Mouse (Mus musculus) T-helper 2 cell (primary cell): Measurements from ENCODE around the gene Cdca5.

ENCODE experiments used
- in situ Hi-C: fragments of 300-600 bp; cut with MboI, MseI; formaldehyde crosslinking; loops from one replicate; pipeline ENCODE4 v1.15.1; 2025; ENCODE audit warnings: high pct_unique_total_duplicates

Cdca5 gene

GRCm38 (mm10) chr19:6084478-6085248, at the start of gene Cdca5, which contains the start of gene Zfpl1:
Gene Cdca5, plus strand, starts transcription at chr19:6084983.
Gene Zfpl1, minus strand, starts transcription at chr19:6084956.
- in situ Hi-C loops = loop anchor here (10.0 kb wide), 1 partner anchor 1130 kb away; the partner anchor contains the start of gene Cox8a

DNA sequence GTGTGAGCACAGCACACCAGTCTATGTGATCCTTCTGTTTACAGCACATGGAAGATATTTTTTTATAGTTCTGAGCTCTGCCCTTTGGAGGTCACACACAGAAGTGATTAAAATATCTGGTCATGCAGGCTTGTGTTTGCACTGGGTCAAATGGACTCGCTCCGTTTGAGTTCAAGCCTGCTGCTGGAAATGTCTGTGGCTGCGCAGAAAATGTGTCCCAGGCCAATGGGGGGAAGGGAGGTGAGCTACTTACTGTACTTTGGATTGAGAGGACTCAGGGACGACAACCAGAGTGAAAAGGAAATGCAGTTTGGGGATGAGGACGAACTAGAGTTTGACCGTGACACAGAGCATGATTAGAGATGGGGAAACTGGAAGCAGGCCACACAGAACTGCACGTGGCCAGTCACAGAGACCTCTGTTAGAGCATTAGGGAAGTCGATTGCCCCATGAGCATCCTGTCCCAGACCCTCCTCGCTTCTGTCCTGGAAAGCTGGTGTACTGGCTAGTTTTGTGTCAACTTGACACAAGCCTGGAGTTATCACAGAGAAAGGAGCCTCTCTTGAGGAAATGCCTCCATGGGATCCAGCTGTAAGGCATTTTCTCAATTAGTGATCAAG, 48.7 kb upstream of the Cdca5 start:
- in situ Hi-C loops = no loop called here

- in situ Hi-C loops = no loop called here
These were observed 47.1 kb upstream of the Cdca5 start for GRCm38 (mm10) chr19:6037695-6038094.

- in situ Hi-C loops = no loop called here
These were observed 46.5 kb upstream of the Cdca5 start for GRCm38 (mm10) chr19:6038326-6038725.

- in situ Hi-C loops = loop anchor here (10.0 kb wide), 1 partner anchor 945 kb away; the partner anchor contains the start of gene Cnih2
These were observed 44.8 kb upstream of the Cdca5 start for GRCm38 (mm10) chr19:6040002-6040401.

GRCm38 (mm10) chr19:6042293-6042692, 42.5 kb upstream of the Cdca5 start:
- in situ Hi-C loops = loop anchor here (10.0 kb wide), 1 partner anchor 947 kb away; the partner anchor contains the start of gene Cnih2

- in situ Hi-C loops = loop anchor here (10.0 kb wide), 1 partner anchor 949 kb away; the partner anchor contains the start of gene Cnih2
These were observed 40.7 kb upstream of the Cdca5 start for GRCm38 (mm10) chr19:6044102-6044501.

DNA sequence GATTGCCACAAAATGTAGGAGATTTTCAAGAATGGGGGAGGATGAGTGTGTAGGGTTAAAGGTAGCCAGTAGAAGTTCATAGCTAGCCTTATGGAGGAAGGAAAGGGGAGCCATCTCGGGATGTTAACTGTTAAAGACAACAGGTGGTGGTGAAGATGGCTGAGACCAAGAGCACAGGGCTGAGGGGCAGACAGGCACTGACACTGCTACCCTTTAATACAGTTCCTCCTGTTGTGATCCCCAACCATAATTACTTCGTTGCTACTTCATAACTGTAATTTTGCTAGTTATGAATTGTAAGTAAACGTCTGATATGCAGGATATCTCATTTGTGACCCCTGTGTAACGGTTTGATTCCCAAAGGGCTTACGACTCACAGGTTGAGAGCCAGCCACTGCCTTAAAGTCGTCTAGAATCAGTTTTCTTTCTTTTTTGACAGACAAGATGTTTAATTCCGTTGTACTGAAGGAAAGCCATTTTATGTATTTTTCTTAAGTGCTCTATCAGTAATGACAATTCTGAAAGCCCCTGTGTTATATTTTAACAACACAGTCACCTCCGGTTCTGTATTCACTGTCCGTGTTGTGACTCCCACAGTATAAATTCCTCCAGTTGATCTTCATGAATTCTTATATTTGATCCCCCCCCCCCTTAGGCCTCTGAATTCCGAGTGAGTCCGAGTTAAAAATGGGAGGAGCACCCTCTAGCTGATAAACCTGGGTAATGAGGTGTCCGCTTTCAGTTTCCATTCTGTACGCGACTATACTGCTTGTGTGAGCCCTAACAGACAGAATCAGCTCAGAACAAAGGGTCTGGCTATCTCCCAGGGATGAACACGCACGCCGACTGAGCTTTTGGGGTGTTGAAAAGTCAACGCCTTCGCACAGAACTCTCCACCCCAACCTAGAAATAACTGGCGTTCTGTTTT, 39.2 kb upstream of the Cdca5 start:
- in situ Hi-C loops = loop anchor here (10.0 kb wide), 1 partner anchor 951 kb away; the partner anchor contains the start of gene Cnih2

- in situ Hi-C loops = loop anchor here (10.0 kb wide), 1 partner anchor 952 kb away; the partner anchor contains the start of gene Cnih2
These were observed 38.3 kb upstream of the Cdca5 start, which contains the start of gene Syvn1 for GRCm38 (mm10) chr19:6046294-6047153. Gene Syvn1, plus strand, starts transcription at chr19:6046576.

GRCm38 (mm10) chr19:6047154-6047898, 37.5 kb upstream of the Cdca5 start:
- in situ Hi-C loops = loop anchor here (10.0 kb wide), 1 partner anchor 953 kb away; the partner anchor contains the start of gene Cnih2

DNA sequence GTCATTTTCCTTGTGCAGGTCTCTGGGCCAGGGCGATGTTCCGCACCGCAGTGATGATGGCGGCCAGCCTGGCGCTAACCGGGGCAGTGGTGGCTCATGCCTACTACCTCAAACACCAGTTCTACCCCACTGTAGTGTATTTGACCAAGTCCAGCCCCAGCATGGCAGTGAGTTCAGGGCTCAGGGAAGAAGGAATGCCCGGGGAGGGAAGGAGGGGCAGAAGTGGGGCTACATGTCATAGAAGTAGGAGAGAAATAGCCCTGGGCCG, 37.0 kb upstream of the Cdca5 start:
- in situ Hi-C loops = loop anchor here (10.0 kb wide), 1 partner anchor 953 kb away; the partner anchor contains the start of gene Cnih2

DNA sequence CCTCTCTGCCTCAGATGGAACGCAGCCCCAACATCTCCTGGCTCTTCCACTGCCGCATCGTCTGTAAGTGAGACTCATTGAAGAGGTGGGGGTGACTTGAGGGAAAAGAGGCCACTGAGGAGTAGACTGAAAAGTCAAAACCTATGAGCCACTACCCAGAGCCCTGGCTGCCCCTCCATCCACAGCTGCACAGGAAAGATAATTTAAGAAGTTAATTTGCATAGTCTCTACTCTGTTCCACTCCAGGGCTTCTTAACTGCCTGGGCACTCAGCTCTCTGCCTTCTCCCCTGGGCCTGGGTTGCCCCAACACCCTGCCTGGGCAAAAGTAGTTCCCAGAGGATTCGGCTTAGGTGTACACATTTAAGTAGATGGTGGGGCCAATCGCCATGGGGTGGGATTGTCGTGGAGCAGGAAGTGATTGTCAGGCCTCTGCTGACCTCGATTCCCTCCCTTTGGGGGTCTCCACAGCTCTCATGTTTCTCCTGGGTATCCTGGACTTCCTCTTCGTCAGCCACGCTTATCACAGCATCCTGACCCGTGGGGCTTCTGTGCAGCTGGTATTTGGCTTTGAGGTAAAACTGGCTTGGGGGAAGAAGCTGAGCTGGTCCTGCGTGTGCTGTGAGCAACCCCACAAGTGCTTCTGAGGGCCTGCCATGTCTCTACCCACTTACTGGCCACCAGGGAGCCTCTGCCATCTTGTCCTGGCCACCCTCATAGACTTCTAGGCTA, 35.9 kb upstream of the Cdca5 start:
- in situ Hi-C loops = loop anchor here (10.0 kb wide), 1 partner anchor 954 kb away; the partner anchor contains the start of gene Cnih2

DNA sequence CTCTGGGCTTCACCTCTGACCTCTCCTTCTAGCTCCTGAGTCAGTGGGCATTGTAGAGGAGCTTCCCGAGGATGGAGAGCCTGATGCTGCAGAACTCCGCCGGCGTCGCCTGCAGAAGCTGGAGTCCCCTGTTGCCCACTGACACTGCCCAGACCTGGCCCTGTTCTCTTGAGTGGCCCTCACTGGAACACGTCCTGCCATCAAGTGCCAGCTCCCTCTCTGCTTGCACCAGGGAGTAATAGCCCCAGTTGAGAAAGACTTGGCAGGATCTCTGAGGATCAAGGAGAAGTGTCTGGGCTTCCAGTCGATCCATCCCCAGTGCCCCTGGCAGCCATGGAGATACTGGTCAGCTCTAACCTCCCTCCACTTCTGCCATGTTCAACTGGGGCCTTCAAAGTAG, 32.3 kb upstream of the Cdca5 start:
- in situ Hi-C loops = no loop called here

GRCm38 (mm10) chr19:6054296-6054695, 30.5 kb upstream of the Cdca5 start:
- in situ Hi-C loops = no loop called here

- in situ Hi-C loops = loop anchor here (5.0 kb wide), 1 partner anchor 61 kb away; the partner anchor contains the start of gene Sac3d1
These were observed 28.1 kb upstream of the Cdca5 start for GRCm38 (mm10) chr19:6056696-6057095.

DNA sequence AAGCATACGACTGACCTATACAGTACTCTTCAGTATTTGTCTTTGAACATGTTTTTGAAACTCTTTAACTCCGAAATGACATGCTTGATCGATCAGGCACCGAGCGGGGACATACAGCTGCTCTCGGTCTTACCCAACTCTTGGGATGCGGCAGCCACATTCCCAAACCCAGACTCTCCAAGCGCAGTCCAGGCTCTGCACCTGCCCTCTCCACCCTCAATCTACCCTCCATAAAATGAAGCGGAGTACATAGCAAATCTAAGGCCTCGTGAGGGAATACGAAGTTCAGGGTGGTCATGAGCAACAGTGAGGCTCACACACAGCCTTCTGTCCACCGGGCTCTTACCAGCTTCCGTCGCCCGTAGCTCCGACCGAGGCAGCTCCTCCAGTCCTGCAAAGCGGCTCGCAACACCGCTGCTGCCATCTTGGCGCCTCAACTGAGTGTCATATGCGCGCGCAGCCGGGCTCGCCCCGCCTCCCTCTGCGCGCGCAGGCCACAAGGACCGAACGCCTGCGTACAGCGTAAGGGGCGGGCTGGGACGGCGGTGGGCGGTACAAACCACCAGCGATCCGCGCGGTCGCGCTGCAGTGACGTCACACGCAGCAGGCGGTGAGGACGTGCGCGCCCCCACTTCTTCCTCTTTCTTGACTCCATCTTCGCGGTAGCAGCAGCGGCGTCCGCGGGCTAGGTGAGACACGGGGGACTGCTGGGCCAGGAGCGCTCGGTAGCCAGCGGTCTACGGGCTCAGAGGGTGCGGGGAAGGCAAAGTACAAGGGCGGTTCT, 27.3 kb upstream of the Cdca5 start, which contains the start of the genes Mrpl49 and Fau:
Mrpl49 (minus strand) TSS at position 473 of the 784 bp plus-strand sequence.
Fau (plus strand) TSS at position 532 of the 784 bp plus-strand sequence.
- in situ Hi-C loops = loop anchor here (5.0 kb wide), 1 partner anchor 60 kb away; the partner anchor contains the start of gene Sac3d1

GRCm38 (mm10) chr19:6058513-6058912, 26.3 kb upstream of the Cdca5 start:
- in situ Hi-C loops = loop anchor here (5.0 kb wide), 1 partner anchor 59 kb away; the partner anchor contains the start of gene Sac3d1

- in situ Hi-C loops = loop anchor here (5.0 kb wide), 1 partner anchor 58 kb away; the partner anchor contains the start of gene Sac3d1
These were observed 25.8 kb upstream of the Cdca5 start for GRCm38 (mm10) chr19:6058966-6059365.
